Mouse (Mus musculus): Measurements from ENCODE around the gene Immt. TPM values are rescaled to one million over a fixed set of nuclear protein-coding genes. Genes with fewer than 3 reads are reported as not detected.

Immt gene
- total RNA-seq (2021), result 100 to 1,000 TPM; 286 to 364 TPM
- long read RNA-seq, experiment 1, transcript Immt-203 (13 exons, 2,518 nt), result major isoform, 15 of 94 reads
- long read RNA-seq, experiment 1, partial matches to known transcripts, result 30 of 94 reads
- long read RNA-seq, experiment 1, other reads (novel, unspliced or antisense), result 46 of 94 reads
- long read RNA-seq, experiment 2, partial matches to known transcripts, result 0 of 28 reads
- long read RNA-seq, experiment 2, other reads (novel, unspliced or antisense), result 25 of 28 reads

- peak; percentile 99 for DNase-seq
Observed at GRCm38 (mm10) chr6:71830690-71831580, at the start of gene Immt. Gene Immt (plus strand): TSS chr6:71831331.

GRCm38 (mm10) chr6:71783165-71783564 lies 48.0 kb upstream of the Immt start:
- DNase-seq, result peak; percentile 27 to 35

GRCm38 (mm10) chr6:71788348-71788747 lies 42.8 kb upstream of the Immt start:
- no peak for DNase-seq

GRCm38 (mm10) chr6:71791771-71792170 lies 39.4 kb upstream of the Immt start:
- DNase-seq, result no peak

GRCm38 (mm10) chr6:71799391-71799790 lies 31.7 kb upstream of the Immt start:
- peak; percentile 32 to 35 for DNase-seq

GRCm38 (mm10) chr6:71801011-71801713 lies 30.0 kb upstream of the Immt start:
- no peak for DNase-seq

- no peak for DNase-seq
Observed at GRCm38 (mm10) chr6:71801714-71802094, 29.4 kb upstream of the Immt start.

- DNase-seq, result no peak
Observed at GRCm38 (mm10) chr6:71803609-71804008, 27.5 kb upstream of the Immt start.

GRCm38 (mm10) chr6:71804061-71804829 lies 26.9 kb upstream of the Immt start:
- DNase-seq, result peak; percentile 73 to 85

GRCm38 (mm10) chr6:71806713-71807112 lies 24.4 kb upstream of the Immt start:
- no peak for DNase-seq

GRCm38 (mm10) chr6:71809890-71810289 lies 21.2 kb upstream of the Immt start:
- no peak for DNase-seq

GRCm38 (mm10) chr6:71812820-71813219 lies 18.3 kb upstream of the Immt start:
- DNase-seq, result no peak

GRCm38 (mm10) chr6:71819764-71820292 lies 11.3 kb upstream of the Immt start:
- no peak for DNase-seq

GRCm38 (mm10) chr6:71823085-71823484 lies 8.0 kb upstream of the Immt start:
- no peak for DNase-seq

GRCm38 (mm10) chr6:71823488-71823887 lies 7.6 kb upstream of the Immt start:
- DNase-seq, result peak; percentile 92

- no peak for DNase-seq
Observed at GRCm38 (mm10) chr6:71823961-71824360, 7.2 kb upstream of the Immt start.

- DNase-seq, result no peak
Observed at GRCm38 (mm10) chr6:71826869-71827268, 4.3 kb upstream of the Immt start, which contains the start of gene Mrpl35. Gene Mrpl35 (minus strand): TSS chr6:71826969.

- DNase-seq, result no peak
Observed at GRCm38 (mm10) chr6:71829768-71830167, 1.4 kb upstream of the Immt start.

- DNase-seq, result peak; percentile 96
Observed at GRCm38 (mm10) chr6:71831581-71831960, 440 bp downstream of the Immt start.

GRCm38 (mm10) chr6:71836811-71837210 lies 5.7 kb downstream of the Immt start:
- no peak for DNase-seq

- no peak for DNase-seq
Observed at GRCm38 (mm10) chr6:71839815-71840214, 8.7 kb downstream of the Immt start.
